Mouse (Mus musculus) heart, postnatal 4 days (tissue): ENCODE results near the gene Gabbr2. TPM values are rescaled to one million over a fixed set of nuclear protein-coding genes. Genes with fewer than 3 reads are reported as not detected.

ENCODE experiments used
- DNase-seq: peaks from one replicate; pipeline ENCODE4 v3.0.0; 2021
- total RNA-seq, 2 experiments: library from RNA; stranded (reverse); gene quantifications; 2 replicates each; pipeline ENCODE4 v1.2.3; 2021

The Gabbr2 gene
- total RNA-seq, 2 experiments from 2014 or later, result 0.19 TPM; not detected in 1

DNA sequence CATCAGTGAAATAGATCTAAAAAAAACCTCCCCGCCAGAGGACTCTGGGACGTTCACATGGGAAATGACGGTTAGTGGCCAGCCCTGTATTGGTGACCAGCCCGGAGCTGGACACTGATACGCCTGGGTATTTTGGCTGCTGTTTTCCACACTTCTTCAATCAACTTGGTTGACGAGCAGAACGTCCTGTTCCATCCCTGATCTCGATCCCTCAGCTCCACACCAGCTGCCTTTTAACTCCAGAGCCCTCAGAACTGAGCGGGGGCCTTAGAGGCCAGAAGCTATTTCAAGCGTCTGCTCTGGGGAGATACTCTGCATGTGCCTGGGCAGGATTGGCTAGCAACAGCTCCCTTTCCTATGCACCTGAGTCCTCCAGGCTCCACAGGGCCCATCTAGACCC lies 177.4 kb downstream of the Gabbr2 start:
- no peak for DNase-seq

DNA sequence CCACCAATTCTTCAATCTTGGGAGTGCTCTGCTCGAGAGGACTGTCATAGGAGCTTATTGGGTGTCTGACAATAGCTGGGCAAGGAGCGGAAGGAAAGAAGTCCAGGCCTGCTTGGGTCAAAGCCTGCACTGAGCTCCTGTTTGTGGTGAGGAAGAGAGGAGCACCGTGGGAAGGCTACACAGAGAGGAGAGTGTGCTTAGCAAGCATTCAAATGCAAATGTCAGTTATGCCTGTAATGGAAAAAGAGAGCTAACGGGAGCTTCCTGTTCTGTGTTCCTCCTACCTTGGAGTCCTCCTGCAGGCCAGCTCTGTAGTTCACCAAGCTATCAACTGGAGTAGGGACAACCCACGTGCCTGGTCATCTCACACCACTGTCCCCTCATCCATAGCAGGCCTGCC lies 180.5 kb downstream of the Gabbr2 start:
- no peak for DNase-seq

DNA sequence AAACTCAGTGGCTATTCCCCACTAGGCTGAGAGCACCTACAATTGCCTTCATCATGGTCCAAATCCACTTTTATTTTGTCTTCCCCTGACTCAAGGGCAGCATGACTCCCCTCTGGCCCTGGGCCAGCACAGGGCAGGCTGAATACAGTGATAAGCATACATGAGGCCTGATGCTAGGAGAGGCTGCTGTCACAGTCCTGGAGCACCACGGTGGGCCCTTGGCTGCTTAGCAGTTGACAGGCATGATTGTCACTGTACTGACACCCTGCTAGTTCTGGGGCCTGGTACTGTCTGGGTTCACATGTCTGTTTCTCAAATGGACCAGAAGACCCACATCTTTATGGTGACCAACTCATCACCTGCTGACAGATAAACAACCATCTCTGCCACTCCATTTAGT lies 184.8 kb downstream of the Gabbr2 start:
- peak; percentile 29 for DNase-seq

DNA sequence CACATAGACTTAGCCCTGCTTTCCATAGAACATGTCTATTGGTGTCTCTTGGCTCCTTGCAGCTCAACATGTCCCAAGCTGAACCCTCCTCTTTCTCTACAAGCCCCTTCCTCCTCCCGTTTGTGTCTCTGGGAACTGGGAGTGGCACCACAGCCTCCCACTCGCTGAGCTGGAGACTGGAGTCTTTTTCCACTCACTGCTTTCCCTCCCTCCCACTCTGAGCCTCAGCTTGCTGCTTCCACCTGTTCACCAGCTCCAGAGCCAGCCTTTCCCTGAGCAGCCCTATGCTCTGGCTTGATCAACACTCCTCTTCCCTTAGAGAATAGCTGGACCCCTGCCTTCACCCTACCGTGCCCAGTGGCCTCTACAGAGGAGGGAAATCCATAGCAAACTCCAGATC lies 185.8 kb downstream of the Gabbr2 start:
- DNase-seq, result no peak

DNA sequence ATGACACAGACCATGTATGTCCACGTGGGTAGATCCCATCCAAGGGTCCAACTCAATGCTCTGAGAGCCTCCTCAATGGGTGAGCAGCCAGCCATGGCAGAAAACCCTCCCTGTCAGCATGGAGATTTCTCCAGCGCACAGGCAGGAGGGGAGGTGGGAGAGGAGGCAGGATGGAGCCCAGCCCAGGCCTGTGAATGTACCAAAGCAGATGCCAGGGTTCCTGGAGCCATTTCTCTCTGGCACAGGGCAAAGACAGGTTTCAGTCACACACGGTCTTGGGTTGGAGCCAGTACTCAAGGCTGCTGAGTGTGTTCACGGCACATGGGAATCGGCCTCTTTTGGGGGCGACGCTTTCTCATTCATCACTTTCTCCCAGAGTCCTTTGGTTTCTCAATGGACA lies 189.3 kb downstream of the Gabbr2 start:
- no peak for DNase-seq

DNA sequence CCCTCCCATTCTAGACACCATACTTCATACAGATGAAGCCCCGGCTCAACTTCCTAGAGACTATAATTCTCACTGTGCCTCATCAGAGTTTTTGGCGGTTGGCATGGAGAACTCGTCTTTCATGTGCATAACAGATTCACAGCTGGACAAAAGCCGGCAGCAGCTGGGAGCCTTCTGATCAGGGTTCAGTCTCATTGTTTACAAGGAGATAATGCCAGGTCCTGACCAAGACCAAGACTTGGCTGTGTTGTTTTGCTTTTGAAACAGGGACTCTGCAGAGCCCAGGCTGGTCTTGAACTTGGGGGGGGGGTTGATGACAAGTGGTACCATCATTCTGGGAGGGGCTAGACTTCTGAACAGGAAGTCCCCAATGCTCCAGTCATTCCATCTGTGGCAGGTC lies 191.8 kb downstream of the Gabbr2 start:
- no peak for DNase-seq

DNA sequence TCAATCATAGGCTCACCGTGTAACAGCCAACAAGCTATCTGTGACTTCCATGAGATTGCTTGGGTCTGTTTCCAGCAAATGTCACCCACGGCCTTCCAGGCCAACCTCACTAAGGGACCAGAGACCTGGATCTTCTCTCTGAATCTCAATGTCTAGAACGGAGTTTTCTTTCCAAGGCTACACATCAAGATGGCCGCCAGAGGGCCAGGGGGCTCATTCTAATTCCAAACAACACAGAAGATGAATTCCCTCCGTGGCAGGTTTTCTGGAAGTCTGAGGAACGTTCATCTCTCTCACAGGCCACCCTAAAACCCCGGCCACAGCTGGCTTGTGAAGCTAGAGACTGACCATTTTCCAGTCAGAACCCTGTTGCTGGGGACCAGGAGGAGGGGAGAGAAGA lies 196.0 kb downstream of the Gabbr2 start:
- DNase-seq, result no peak

DNA sequence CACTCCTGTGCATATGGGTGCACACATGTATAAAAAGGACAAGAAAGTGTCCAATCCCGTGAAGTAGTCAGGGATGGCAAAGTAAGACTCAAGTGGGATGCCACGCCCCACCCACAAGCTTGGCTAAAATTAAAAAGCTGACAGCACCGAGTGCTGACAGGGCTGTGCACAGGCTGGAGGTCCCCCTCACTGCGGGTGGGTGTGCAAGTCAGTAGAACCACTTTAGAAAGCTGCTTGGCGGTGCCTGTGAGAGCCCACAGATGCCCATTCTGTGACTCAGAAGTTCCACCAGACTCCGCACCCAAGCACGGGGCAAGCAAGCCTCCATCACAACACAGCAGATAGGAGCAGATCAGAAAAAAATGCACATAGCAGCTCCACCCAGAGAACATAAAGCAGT lies 197.1 kb downstream of the Gabbr2 start:
- DNase-seq, result peak; percentile 18

DNA sequence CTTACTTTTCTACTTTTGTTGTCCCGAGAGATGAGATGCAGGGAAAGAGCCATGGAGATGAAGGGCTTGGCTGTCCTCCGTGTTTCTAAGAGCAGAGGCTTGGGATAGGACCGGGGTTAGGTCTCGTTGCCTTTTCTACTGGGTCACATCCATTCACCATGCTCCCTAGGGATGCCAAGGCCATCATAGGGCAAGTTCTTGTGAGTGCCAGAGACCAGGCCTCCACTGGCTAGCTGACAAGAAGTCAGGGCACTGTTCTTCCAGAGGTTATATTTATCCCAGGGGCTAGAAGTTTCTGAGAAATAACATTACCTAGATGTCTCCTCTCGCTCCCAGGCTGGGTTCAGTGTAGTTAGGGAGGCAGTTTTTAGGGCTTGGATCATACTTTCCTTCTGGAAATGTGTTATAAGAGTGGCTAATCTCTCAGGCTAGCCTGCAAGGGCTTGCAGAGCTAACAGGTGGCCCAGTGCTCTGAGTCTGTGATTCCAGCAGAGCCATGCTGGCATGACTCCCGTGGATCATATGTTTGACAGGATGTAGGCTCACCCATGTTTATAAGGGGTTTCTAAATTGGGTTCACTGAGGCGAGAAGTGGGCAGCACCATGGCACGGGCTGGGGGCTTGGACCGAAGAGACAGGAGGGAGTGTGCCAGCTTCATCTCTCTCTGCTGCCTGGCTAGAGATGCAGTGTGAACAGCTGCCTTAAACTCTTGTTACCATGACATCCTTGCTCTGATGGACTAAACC lies 199.2 kb downstream of the Gabbr2 start:
- DNase-seq, result peak; percentile 21

DNA sequence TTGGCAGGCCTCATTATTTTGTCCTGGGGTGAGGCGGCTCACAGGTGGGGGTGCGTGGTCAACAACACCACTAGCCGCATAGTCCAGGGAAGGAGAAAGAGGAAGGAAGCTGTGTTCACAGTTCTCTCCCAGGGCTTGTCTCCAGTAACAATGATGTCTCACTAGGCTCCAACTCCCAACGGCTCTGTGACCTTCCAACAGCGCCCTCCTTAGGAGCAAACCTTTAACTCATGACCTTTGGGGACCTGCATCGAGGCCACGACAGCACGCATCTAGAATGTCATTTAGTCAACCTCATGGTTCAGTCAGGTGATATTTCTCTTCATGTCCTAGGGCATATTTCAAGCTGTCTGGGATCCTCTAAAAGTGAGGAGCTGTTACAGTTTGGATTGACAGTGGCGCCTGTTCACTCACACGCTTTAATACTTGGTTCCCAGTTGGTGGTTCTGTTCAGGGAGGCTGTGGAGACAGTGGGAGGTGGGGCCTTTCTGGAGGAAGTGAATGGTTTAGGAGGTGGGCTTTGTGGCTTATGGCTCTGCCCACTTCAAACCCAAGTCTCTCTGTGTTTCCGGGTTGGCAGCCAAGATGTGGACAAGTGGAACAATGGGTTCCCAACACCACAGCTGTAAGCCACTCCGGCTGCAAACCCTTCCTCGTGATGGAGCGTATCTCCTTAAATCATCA lies 200.3 kb downstream of the Gabbr2 start:
- no peak for DNase-seq

DNA sequence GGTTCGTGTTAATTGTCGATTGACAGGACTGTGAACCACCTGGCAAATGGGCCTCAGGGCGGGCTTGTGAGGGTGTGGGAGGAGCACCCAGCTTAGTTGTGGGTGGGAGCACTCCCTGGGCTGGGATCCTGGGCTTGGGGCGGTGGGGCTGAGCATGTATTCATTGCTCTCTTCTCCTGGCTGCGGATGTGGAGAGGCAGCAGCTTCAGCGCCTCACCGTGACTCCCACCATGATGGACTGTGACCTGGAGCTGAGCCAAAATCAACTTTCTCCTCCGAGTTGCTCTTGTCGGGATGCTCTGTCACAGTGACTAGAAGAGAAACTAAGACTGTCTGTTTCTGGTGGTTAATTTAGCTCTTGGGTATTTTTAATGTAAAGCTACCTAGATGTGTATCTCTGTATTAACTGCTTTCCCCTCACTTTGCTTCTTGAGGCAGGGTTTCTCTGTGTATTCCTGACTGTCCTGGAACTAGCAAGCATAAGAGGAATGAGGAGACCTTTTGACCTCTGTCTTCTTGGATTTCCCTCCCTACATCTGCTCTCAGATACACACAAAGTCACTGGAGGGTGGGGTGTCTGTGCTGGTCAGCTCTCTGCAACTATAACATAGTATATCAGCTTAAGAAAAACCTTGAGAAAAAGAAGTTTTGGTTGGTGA lies 200.9 kb downstream of the Gabbr2 start:
- no peak for DNase-seq

DNA sequence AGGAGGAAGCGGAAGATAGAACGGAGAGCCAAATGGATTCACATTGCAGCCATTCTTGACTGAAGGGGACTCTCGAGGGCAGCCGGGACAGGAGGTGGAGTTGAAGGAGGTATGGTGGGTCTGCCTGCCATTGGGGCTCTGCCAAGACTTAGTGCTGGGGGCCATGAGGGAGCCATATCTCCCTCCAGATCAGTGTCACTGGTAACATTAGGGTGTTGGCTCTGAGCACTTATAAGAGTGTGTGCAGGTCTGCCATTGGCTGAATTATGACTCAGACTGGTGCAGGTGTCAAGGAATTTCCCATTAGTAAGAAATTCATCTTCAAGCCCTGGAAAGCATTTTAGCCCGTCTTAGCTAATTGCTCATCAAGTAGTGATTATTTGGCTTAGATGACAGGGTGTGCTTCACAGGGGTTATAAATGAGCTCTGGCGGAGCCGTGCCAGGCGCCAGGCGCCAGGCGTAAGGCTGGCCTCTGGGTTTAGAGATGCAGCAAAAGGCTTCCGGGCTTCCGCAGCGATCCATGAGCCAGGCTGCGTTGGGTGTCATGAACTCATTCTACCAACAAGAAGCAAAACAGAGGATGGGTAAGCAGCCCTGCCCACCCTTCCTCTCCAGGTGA lies 207.1 kb downstream of the Gabbr2 start:
- DNase-seq, result no peak

DNA sequence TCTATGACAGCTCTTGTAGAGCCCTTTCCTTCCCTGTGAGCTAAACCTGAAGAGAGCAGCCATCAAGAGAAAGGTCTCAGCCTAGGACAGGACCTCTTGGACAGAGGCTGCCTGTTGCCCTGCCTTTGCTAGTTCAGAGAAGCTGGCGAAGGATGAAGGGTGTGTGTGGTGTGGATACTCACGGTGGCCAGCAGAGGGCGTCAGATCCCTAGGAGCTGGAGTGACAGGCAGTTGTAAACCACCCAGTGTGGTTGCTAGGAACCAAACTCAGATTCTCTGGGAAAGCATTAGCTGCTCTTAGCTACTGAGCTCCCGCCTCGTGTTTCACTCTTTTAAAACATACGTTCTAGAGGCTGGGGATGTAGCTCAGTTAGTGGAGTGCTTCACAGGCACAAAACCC lies 210.6 kb downstream of the Gabbr2 start:
- peak; percentile 21 for DNase-seq

DNA sequence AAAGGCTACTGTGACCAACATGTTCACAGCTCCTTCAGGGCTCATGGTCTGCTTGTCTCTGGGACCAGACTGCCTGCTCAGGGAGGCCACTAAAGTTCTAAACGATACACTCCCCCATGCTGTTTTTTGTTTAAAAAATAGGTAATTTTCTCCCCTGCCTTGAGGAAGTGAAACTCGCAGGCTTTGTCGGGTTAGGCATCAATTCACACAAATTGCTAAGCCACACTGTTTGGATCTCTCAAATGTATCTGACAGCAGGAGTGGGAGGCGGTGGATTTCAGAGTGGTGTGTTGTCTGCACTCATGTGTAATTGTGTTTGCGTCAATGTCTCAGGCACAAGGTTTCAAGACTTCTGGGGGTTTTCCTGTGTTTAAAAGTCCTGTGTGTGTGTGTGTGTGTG lies 215.7 kb downstream of the Gabbr2 start:
- DNase-seq, result no peak

DNA sequence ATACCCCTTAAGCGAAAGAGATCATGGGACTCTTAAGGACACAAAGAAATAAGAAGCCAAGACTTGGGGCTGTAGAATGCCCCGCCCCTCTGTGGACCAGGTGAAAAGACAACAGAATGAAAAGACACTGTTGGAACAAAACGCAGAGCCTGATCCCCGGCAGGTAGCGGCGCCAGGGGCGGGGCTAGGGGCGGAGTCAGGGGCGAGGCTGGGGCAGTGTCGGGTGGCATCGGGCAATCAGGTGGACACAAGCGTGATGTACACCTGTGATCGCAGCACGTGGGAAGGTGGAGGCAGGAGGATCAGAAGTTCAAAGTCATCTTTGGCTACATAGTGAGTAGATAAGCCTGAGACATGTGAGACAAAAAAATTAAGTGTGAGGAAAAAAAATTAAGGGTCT lies 217.0 kb downstream of the Gabbr2 start:
- DNase-seq, result no peak

DNA sequence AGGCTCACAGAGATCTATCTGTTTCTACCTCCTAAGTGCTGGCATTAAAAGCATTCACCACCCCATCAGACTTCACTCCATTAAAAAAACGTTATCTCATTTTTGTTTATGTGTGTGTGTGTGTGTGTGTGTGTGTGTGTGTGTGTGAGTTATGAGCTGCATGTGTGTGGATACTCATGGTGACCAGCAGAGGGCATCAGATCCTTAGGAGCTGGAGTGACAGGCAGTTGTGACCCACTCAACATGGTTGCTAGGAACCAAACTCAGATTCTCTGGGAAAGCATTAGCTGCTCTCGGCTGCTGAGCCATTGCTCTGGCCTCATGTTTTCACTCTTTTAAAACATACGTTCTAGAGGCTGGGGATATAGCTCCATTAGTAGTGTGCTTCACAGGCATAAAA lies 218.4 kb downstream of the Gabbr2 start:
- no peak for DNase-seq

DNA sequence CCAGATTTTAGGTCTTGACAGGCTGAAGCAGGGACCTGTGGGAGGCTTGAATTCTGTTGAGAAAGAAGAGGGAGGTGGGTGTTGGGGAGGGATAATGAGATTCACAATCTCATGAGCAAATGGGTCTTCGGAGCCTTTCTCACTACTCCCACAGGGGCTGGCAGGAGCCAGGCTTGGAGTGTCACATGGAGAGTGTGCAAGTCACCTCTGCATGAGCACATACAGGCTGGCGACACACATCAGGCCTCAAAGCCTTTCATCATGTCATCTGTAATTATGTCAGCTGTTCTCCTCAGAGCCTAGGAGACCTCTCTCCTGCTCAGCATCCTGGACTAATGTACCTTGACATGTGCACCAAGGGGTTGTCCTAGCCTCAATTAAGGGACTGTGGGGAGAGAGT lies 219.1 kb downstream of the Gabbr2 start:
- no peak for DNase-seq

DNA sequence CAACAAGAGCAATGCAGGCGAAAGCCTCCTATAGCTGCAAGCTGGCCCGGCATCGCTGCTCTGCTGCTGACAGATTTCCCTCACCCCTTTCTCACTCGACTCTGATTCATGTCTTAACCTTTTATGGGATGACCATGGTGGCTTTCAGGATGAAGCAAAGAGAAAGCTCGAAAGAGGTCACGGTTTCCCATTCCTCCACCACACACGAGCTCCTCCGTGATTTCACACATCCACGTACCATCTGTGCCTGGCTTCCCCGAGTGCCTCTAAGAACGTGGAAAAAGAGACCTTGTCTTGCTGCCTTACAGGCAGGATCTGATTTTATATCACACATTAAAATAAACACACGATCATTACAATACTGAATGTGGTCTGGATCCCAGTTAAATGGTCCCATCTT lies 220.6 kb downstream of the Gabbr2 start:
- no peak for DNase-seq

DNA sequence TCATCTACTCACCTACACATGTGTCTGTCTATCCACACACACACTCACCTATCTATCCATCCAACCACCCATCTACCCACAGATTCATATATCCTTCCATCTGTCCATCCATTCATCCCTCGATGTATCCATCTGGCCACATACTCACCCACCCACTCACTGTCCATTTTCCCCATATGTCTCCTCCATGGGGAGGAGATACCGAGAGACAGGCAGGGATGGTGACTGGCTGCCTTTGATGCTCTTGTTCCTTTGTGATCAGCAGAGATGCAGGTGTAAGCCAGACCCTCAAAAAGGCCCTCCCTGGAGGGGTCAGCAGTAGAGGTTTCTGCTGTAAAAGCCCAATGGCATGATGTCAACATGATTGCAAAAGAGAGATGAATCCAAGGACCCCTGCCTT lies 221.0 kb downstream of the Gabbr2 start:
- DNase-seq, result no peak

DNA sequence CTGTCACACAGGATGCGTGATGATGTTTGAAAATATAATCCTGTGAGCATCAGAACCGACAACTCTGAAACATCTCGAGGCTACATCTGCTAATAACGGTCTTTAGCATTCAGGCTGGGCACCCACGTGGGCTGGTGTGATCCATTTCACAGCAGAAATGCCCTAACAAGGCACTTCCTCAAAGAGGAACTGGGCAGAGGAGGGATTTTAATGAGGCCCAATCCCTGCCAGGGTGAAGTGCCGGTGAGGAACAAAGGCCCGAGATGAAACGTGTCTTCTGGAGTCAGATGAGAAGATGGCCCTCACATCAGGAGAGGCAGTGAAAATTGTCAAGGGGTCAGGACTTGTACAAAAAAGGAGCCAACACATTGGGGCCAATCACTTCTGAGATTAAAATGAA lies 221.6 kb downstream of the Gabbr2 start:
- DNase-seq, result no peak

DNA sequence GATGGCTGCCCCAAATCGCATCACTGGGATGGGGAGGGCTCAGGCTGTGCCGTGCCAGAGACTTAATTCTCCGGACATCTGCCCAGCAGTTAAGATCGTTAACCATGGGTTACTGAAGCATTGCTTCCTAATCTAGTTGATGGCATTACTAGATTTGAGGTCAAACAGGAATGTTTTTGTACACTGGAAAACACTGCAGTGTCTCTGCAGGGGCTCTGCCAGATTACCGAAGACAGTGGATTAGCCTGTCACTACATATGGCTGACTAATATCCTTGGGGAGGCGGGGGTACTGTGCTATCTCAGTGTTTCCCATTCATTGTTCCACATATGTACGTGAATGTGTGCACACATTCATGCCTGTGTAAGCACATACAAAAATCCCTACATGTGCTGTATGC lies 225.3 kb downstream of the Gabbr2 start:
- DNase-seq, result no peak

DNA sequence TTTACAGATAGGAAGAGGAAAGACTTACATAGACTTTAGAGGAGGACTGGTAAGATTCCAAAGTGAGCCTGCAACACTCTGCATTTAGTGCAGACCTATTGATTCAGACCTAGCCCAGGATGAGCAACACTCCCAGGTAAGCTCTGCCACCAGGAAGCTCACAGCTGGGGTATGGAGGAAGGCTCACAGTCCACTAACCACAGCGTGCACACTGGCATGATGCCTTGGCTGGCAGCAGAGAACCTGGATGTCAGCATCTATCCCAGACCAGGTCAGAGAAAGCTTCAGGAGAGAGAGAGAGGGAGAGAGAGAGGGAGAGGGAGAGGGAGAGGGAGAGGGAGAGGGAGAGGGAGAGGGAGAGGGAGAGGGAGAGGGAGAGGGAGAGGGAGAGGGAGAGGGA lies 231.8 kb downstream of the Gabbr2 start:
- no peak for DNase-seq

DNA sequence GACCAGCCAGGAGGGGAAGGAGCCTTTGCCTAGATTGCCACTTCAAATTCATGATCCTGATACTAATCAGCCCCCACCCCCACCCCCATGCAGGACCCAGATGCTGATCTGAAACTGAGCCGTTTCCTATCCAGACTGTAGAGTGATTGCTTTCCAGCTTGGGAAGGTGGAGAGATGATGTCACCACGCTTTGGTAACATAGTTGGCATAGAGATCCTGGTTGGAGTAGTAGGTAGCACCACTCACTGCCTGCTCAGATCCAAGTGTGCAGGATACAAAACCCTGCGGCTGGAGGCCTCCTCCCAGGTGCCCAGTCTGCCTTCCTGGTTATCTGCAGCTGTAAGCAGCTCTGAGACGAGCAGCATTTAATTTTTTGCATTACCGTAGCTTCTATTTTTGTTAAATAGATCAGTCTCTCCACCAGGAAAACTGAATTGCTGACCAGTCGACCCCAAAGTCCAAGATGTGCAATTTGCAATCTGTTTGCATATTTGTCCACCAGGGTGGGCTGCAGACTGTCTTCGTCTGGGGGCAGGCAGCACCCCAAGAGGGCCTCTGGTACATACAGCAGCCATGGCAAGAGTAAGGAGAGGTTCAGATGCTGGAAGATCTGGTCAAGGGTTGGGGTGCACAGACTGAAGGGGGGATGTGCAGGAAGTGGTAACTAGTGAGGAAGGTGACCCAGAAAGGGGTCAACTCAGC lies 233.2 kb downstream of the Gabbr2 start:
- no peak for DNase-seq
